Mouse (Mus musculus) liver, postnatal 0 days (tissue): ENCODE results near the gene Ptger3. TPM values are rescaled to one million over a fixed set of nuclear protein-coding genes. Genes with fewer than 3 reads are reported as not detected.

Experiments
- ATAC-seq: fragments of 200-750 bp; cut with Nextera tagmentation; 2 replicates; pipeline ENCODE4 v1.8.0; 2017; ENCODE audit warnings: mild to moderate bottlenecking, moderate library complexity
- DNase-seq: peaks from one replicate; pipeline ENCODE4 v3.0.0-alpha.2; 2016
- H3K27ac ChIP-seq: fragments of 300-500 bp; sonication (generic); 2 replicates; pipeline ENCODE4 v1.5.1; 2014; ENCODE audit warnings: antibody characterized with exemption, moderate library complexity, mild to moderate bottlenecking, low read depth
- H3K27me3 ChIP-seq: fragments of 300-500 bp; sonication (generic); 2 replicates; pipeline ENCODE4 v1.6.1; 2014; ENCODE audit warnings: low read length, control low read depth, mixed read lengths; ENCODE audit not compliant: insufficient read depth
- H3K36me3 ChIP-seq: fragments of 300-500 bp; sonication (generic); replicated peaks from 2 replicates; pipeline ENCODE4 v1.6.1; 2014; ENCODE audit warnings: mild to moderate bottlenecking, control low read depth, low read length, moderate library complexity, mixed read lengths; ENCODE audit not compliant: insufficient read depth
- H3K4me1 ChIP-seq: fragments of 300-500 bp; sonication (generic); 2 replicates; pipeline ENCODE4 v1.6.1; 2014; ENCODE audit warnings: antibody characterized with exemption, mild to moderate bottlenecking, control low read depth; ENCODE audit not compliant: insufficient read depth
- H3K4me2 ChIP-seq: fragments of 300-500 bp; sonication (generic); 2 replicates; pipeline ENCODE4 v1.6.1; 2014; ENCODE audit warnings: low read depth, mild to moderate bottlenecking, low read length, moderate library complexity, mixed read lengths
- H3K4me3 ChIP-seq: fragments of 300-500 bp; sonication (generic); 2 replicates; pipeline ENCODE4 v1.5.1; 2014; ENCODE audit warnings: low read depth, low read length
- H3K9ac ChIP-seq: fragments of 300-500 bp; sonication (generic); replicated peaks from 2 replicates; pipeline ENCODE4 v1.6.1; 2014; ENCODE audit warnings: mild to moderate bottlenecking, moderate library complexity
- H3K9me3 ChIP-seq: fragments of 300-500 bp; sonication (generic); 2 replicates; pipeline ENCODE4 v1.6.1; 2016; ENCODE audit warnings: mild to moderate bottlenecking, control low read depth, low read length, mixed read lengths
- CTCF ChIP-seq: sonication (generic); IDR thresholded peaks from 2 replicates; pipeline ENCODE4 v1.5.1; 2016; ENCODE audit warnings: antibody characterized with exemption, low read depth
- EP300 ChIP-seq: IDR thresholded peaks from 2 replicates; pipeline ENCODE4 v1.6.1; 2016; ENCODE audit warnings: antibody characterized with exemption, low read depth, mild to moderate bottlenecking
- WGBS: fragments of 180-500 bp; shearing (Covaris S2); extraction: QIAGEN DNeasy Blood & Tissue Kit; methylation state at CpG from one replicate; pipeline ENCODE4 v1.1.7; 2014; ENCODE audit not compliant: insufficient replicate concordance; 5-methylcytosine and 5-hydroxymethylcytosine counted together
- polyA plus RNA-seq: library from polyadenylated mRNA; unstranded; fragments of >200 nt; fragmentation: Nextera tagmentation; extraction: Ambion mirVana; gene quantifications from 2 replicates; pipeline ENCODE4 v1.2.1, GENCODE M21; 2015

Gene Ptger3
- polyA plus RNA-seq, 1 experiment from 2014 or later, result 4.7 TPM

DNA sequence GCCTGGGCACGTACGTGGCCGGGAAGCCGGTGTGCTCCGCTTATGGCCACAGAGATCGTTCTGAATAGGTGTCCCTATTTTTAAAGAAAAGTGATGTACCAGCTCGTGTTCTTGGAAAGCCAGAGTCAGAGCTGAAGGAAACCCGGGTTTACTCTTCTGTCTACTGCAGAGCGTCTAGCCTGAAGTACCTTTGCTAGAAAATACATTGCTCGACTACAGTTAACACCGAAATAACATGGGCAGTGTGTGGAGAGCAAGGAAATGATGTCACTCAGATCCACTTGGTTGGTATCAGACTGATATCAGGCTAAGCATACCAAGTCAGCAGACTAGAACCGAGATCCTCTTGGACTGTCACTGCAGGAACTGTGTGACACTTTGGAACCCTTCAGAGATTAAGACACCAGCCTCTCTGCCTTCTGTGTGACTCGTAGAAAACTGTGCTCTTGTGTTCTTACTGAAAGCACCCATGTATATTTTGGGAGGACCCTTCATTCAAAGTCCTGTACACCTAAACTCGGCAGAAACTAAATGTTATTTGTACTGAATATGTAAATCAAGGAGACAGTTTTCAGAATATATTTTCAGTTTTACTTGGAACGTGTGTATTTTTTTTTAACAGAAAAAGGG lies 31.8 kb upstream of the Ptger3 start:
- Histone ChIP-seq H3K9me3 (peaks cover 3% of the 10 kb centered on the region; the same call in 1 of the 2 replicates), H3K9ac (peak overlapping the region; percentile 91), H3K4me2 (peak overlapping the region; percentile 79), H3K4me1 (peaks cover 7% of the 10 kb centered on the region), H3K27me3 (peaks cover 18% of the 10 kb centered on the region), H3K4me3 (peak overlapping the region; percentile 89), H3K27ac (peak overlapping the region; percentile 97), H3K36me3 (peaks cover 20% of the 10 kb centered on the region)
- WGBS, result 2% methylated on average over 15 of the region's 15 CpGs
- ATAC-seq, result peak; percentile 48
- TF ChIP-seq CTCF (no peak), EP300 (no peak)
- DNase-seq, result no peak

DNA sequence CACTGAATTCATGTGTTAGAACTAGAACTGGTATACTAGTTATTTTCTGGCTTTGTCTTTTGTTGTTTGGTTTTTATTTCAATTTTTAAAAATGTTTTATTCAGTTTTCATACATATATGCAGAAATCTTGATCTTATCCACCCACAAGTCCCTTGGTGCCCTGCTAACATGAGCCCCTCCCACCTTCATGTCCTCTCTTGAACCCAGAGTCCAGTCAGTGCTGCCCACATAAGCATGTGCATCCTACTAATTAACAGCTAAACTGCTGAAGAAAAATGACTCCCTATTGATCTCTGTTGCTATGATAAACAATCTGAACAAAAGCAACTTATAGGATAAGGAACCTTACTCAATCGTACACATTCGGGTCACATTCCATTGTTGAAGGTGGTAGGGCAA lies 17.4 kb upstream of the Ptger3 start:
- no peaks in the 10 kb centered on the region for H3K9me3 ChIP-seq
- no peak overlapping the region for H3K4me3 ChIP-seq
- TF ChIP-seq EP300 (no peak), CTCF (no peak)
- H3K36me3 ChIP-seq, result peaks cover 42% of the 10 kb centered on the region
- no peak overlapping the region for H3K9ac ChIP-seq
- no peaks in the 10 kb centered on the region for H3K27me3 ChIP-seq
- no peak overlapping the region for H3K27ac ChIP-seq
- no peaks in the 10 kb centered on the region for H3K4me1 ChIP-seq
- no peak for DNase-seq
- no peak for ATAC-seq
- no peak overlapping the region for H3K4me2 ChIP-seq
- WGBS, result 87% methylated on average over 2 of the region's 2 CpGs

DNA sequence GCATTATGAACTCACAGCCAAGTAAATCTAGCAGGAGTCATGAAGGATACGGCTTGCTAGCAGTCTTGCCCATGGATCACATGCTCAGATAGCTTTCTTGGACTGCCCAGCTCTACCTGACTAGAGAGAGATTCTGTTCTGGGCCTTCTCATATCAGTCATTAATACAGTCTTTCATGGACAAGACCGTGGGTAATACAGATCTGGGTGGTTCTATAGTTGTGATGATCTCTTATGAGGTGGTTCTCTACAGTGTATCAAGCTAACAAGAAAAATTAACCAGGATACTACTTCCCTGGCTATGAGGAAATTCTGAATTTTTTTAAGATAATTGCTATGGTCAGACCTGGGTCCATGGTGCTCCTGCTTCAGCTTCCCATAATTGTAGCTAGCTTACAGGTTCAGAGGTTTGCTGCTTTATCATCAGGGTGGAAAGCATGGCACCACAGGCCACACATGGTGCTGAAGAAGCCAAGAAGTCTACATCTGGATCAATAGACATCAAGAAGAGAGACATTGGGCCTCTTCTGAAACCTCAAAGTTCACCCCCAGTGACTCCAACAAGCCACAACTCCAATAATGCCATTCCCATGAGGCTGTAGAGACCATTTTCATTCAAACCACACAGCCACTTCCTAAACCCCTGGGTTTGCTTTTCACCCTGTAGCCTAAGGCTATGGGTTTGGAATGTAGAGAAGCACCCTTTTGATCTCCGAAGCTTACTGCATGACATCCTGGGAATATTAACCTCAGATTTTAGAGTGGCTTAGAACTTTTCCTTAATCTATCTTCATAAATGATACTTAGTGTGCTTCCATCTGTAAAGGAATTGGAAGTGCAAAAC lies 16.7 kb upstream of the Ptger3 start:
- no peak for TF ChIP-seq EP300
- no peak for ATAC-seq

DNA sequence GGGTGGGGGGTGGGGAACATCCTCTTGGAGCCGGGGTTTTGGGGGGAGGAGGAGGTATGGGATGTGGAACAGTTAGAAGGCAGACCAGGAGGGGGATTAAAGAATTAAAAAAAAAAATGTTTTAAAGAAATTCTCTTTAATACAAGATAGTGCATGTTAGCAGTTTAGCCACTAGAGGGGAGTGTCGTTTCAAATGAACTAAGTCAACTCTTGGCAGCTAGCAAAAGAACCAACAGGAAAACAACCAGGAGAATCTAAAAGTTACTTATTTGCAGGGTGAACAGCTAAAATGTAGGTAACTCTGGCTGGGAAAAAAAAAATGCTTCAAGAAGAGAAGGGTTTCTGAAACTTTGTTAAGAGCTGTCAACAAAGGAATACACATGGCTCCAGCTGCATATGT lies 1.5 kb upstream of the Ptger3 start:
- no peak for TF ChIP-seq EP300
- TF ChIP-seq CTCF, result peak; percentile 72
- no peak overlapping the region for H3K4me3 ChIP-seq
- no peak overlapping the region for H3K9ac ChIP-seq
- peaks cover 11% of the 10 kb centered on the region for H3K4me1 ChIP-seq
- H3K27me3 ChIP-seq, result peaks cover 26% of the 10 kb centered on the region
- no peak overlapping the region for H3K4me2 ChIP-seq
- 3% methylated on average over 2 of the region's 2 CpGs for WGBS
- H3K9me3 ChIP-seq, result no peaks in the 10 kb centered on the region
- H3K27ac ChIP-seq, result no peak overlapping the region
- 0 out of 2 replicates have a peak, but pooled peaks have one; percentile 22 for ATAC-seq
- H3K36me3 ChIP-seq, result no peaks in the 10 kb centered on the region
- no peak for DNase-seq

More for the DNA sequence above, 16.7 kb upstream of the Ptger3 start:
- H3K4me3 ChIP-seq, result no peak overlapping the region
- H3K9ac ChIP-seq, result no peak overlapping the region
- DNase-seq, result no peak
- WGBS, result 88% methylated on average over 3 of the region's 3 CpGs
- no peaks in the 10 kb centered on the region for H3K4me1 ChIP-seq
- peaks cover 38% of the 10 kb centered on the region for H3K36me3 ChIP-seq
- no peak overlapping the region for H3K27ac ChIP-seq
- H3K4me2 ChIP-seq, result no peak overlapping the region
- no peaks in the 10 kb centered on the region for H3K27me3 ChIP-seq
- no peaks in the 10 kb centered on the region for H3K9me3 ChIP-seq

DNA sequence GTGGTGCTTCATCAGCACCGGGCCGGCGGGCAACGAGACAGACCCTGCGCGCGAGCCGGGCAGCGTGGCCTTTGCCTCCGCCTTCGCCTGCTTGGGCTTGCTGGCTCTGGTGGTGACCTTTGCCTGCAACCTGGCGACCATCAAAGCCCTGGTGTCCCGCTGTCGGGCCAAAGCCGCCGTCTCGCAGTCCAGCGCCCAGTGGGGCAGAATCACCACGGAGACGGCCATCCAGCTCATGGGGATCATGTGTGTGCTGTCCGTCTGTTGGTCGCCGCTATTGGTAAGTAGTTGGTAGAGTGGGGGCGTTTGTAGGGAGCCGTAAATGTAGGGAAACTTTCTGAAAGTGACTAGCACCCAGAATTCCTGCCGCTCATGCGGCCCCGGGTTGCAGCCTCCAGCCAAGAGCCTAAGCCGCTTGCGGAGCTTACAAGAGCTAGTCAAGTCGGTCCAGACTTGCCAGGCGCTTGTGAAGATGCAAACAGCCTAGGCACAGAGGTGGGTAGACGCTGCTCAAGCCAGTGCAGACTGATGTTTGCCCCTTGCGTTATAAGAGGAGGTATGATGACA lies 957 bp downstream of the Ptger3 start:
- DNase-seq (no peak), ATAC-seq (peak; percentile 6; the same call in 1 of the 2 replicates)
- WGBS, result 2% methylated on average over 34 of the region's 34 CpGs
- H3K27ac ChIP-seq, result no peak overlapping the region
- no peaks in the 10 kb centered on the region for H3K36me3 ChIP-seq
- peak overlapping the region; percentile 81 for H3K4me2 ChIP-seq
- peak overlapping the region; percentile 49 for H3K4me3 ChIP-seq
- no peaks in the 10 kb centered on the region for H3K9me3 ChIP-seq
- 0 out of 2 replicates have a peak overlapping the region, but pooled peaks have one; percentile 21 for H3K9ac ChIP-seq
- H3K4me1 ChIP-seq, result peaks cover 11% of the 10 kb centered on the region
- peaks cover 26% of the 10 kb centered on the region for H3K27me3 ChIP-seq
- no peak for TF ChIP-seq EP300

DNA sequence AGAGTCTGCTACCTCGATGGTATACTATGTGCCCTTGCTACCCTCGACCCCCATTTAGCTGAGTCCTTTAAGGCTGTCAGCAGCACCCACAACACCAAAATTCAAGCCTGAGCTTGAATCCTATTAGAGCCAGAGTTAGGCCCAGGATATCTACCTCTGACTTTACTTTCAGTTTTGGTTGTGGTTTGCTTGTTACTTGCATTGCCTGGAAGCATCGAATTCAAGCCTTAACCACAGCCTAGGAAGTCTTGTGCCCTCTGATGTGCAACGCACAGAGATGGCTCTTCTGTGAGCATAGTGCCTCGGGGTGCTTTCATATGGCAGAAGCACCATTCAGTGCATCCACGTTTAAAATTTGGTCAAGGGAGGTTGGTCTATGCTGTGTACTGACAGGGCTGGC lies 5.3 kb downstream of the Ptger3 start:
- no peak for TF ChIP-seq CTCF
- TF ChIP-seq EP300, result no peak

More for the DNA sequence above, 5.3 kb downstream of the Ptger3 start:
- no peak overlapping the region for H3K4me3 ChIP-seq
- no peak overlapping the region for H3K27ac ChIP-seq
- no peak for DNase-seq
- H3K4me2 ChIP-seq, result peak overlapping the region; percentile 6; the same call in 1 of the 2 replicates
- ATAC-seq, result no peak
- no peaks in the 10 kb centered on the region for H3K36me3 ChIP-seq
- 34% methylated on average over 6 of the region's 6 CpGs for WGBS
- peaks cover 14% of the 10 kb centered on the region for H3K4me1 ChIP-seq
- no peak overlapping the region for H3K9ac ChIP-seq
- H3K27me3 ChIP-seq, result peaks cover 20% of the 10 kb centered on the region
- H3K9me3 ChIP-seq, result no peaks in the 10 kb centered on the region
